Mouse (Mus musculus): ENCODE data around the gene Xpnpep3.
A peak's percentile ranks its signal among the peaks of the same experiment; 100 is the strongest.

- TF ChIP-seq CTCF (IDR thresholded peaks at IDR 0.05; ENCODE audit: control insufficient read depth, insufficient read depth, low read length) (no peak), POLR2A (IDR thresholded peaks at IDR 0.05; ENCODE audit: borderline replicate concordance, control insufficient read depth, low read depth, low read length) (peak; percentile 70; the same call in 1 of the 2 replicates)
Measured at GRCm38 (mm10) chr15:81360345-81361021, 39.5 kb upstream of the Xpnpep3 start, which contains the start of gene Slc25a17.
